Mouse (Mus musculus) embryonic facial prominence, embryonic 11.5 days (tissue): Measurements from ENCODE around the gene Junb. TPM values are rescaled to one million over a fixed set of nuclear protein-coding genes. Genes with fewer than 3 reads are reported as not detected.
A peak's percentile ranks its signal among the peaks of the same experiment; 100 is the strongest.

Experiments
- ATAC-seq: fragments of 200-750 bp; cut with Nextera tagmentation; replicated peaks from 2 replicates; pipeline ENCODE4 v1.8.0; 2017; ENCODE audit warnings: low read depth; ENCODE audit not compliant: insufficient number of reproducible peaks, low FRiP score, low TSS enrichment
- DNase-seq: peaks from one replicate; pipeline ENCODE4 v3.0.0-alpha.2; 2015; ENCODE audit warnings: low spot score
- H3K27ac ChIP-seq: fragments of 300-500 bp; sonication (generic); replicated peaks from 2 replicates; pipeline ENCODE4 v1.5.1; 2014; ENCODE audit warnings: mild to moderate bottlenecking, low read depth, low read length, control low read depth
- H3K27me3 ChIP-seq: fragments of 300-500 bp; sonication (generic); 2 replicates; pipeline ENCODE4 v1.6.1; 2014; ENCODE audit warnings: mild to moderate bottlenecking, low read length, moderate library complexity, mixed read lengths; ENCODE audit not compliant: control insufficient read depth, insufficient read depth
- H3K36me3 ChIP-seq: fragments of 300-500 bp; sonication (generic); replicated peaks from 2 replicates; pipeline ENCODE4 v1.6.1; 2014; ENCODE audit warnings: low read depth, mild to moderate bottlenecking, low read length, moderate library complexity, mixed read lengths; ENCODE audit not compliant: control insufficient read depth, insufficient read depth
- H3K4me1 ChIP-seq: fragments of 300-500 bp; sonication (generic); 2 replicates; pipeline ENCODE4 v1.6.1; 2014; ENCODE audit warnings: low read length, mixed read lengths; ENCODE audit not compliant: control insufficient read depth, insufficient read depth
- H3K4me2 ChIP-seq: fragments of 300-500 bp; sonication (generic); 2 replicates; pipeline ENCODE4 v1.6.1; 2014; ENCODE audit warnings: low read depth, mild to moderate bottlenecking, control low read depth, low read length, moderate library complexity
- H3K4me3 ChIP-seq: fragments of 300-500 bp; sonication (generic); 2 replicates; pipeline ENCODE4 v1.5.1; 2014; ENCODE audit warnings: low read depth, low read length, control low read depth
- H3K9ac ChIP-seq: fragments of 300-500 bp; sonication (generic); replicated peaks from 2 replicates; pipeline ENCODE4 v1.6.1; 2014; ENCODE audit warnings: mild to moderate bottlenecking, control low read depth, low read length
- H3K9me3 ChIP-seq: fragments of 300-500 bp; sonication (generic); replicated peaks from 2 replicates; pipeline ENCODE4 v1.6.1; 2016; ENCODE audit warnings: mild to moderate bottlenecking, low read length, inconsistent platforms, mixed read lengths; ENCODE audit not compliant: control insufficient read depth
- WGBS: fragments of 180-500 bp; shearing (Covaris S2); extraction: QIAGEN DNeasy Blood & Tissue Kit; methylation state at CpG from one replicate; pipeline ENCODE4 v1.1.7; 2014; 5-methylcytosine and 5-hydroxymethylcytosine counted together
- polyA plus RNA-seq: library from polyadenylated mRNA; unstranded; fragments of >200 nt; fragmentation: Nextera tagmentation; extraction: Ambion mirVana; gene quantifications from 2 replicates; pipeline ENCODE4 v1.2.1, GENCODE M21; 2014

Junb gene
- polyA plus RNA-seq, 1 experiment from 2014 or later = 5.4 TPM

DNA sequence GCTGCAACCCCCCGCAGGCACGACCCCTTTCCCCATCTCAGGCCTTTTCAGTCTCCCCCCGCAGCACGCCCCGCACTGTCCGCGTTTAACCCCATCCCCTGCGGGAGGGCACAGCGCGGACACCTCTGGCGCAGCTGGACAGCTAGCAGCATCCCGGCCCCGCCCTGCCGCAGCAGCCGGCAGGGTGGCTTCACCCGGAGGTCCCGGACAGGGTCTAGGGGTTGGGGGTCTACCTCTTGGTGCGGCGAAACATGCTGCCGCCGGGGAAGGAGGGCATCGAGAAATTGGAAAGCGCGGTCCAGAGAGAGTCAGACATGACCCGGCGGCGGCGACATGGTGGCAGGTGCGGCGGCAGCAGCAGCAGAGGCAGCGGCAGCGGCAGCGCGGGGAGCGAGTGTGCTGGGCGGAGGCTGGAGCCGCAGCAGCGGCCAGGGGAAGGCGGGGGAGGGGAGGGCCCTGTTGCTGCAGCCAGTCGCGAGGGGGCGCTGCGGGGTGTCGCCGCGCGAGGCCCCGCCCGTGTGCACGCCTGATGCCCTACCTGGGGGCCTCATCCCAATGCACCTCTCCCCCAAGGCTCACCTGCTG is 41.5 kb downstream of the Junb start, which contains the start of gene Mast1:
Gene Mast1, minus strand, starts transcription at position 398 of the 585 bp plus-strand sequence.
- H3K36me3 ChIP-seq = no peaks in the 10 kb centered on the region
- WGBS = under 1% methylated on average over 47 of the region's 50 CpGs
- peak; percentile 79 for DNase-seq
- H3K4me3 ChIP-seq = peak within 1 kb of the TSS; percentile 42
- no peak within 1 kb of the TSS for H3K27ac ChIP-seq
- ATAC-seq = peak; percentile 31; the same call in 1 of the 2 replicates
- H3K9me3 ChIP-seq = no peaks in the 10 kb centered on the region
- peak within 1 kb of the TSS; percentile 87 for H3K4me2 ChIP-seq
- H3K27me3 ChIP-seq = peaks cover 37% of the 10 kb centered on the region
- peaks cover 9% of the 10 kb centered on the region for H3K4me1 ChIP-seq
- peak within 1 kb of the TSS; percentile 57 for H3K9ac ChIP-seq

DNA sequence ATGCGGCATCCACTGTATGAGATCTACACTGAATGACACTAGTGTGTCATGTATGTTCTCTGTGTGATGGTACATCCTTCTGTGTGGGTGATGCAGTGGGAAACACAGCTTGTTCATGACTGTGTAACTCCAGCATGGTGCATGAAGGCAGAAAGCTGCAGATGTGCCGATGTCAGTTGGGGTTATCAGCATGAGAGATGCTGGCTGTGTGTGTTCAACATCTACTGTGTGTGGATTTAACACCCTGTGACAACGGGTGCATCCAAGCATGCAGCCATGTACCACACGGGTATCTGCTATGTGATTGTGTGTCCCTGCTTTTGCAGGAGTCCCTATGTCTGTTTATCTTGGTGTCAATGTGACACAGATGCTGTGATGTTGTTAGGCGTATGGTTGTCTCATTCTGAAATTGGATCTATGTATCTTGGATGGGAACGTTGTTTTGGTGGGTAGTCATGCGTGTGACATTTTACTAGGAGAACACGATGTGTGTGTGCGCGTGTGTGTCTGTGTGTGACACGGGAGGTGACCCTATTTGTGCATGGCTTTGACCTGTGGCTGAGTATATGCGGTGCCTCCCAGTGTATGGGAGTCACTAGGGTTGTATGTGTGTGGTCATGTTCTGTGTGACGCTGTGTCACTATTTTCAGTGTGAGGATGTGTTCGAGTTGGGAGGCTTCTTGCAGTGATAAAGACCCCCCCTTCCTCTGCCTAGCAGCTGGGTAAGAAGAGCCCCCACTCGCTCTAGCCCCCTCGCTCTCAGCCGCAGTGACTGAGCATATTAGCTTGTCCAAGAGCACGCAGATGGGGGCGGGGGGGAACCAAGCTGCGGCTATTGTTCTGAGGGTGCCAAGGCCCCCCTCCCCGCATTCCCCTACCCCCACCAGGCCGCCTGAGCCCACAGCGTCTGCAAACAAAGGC is 42.2 kb downstream of the Junb start:
- Histone ChIP-seq H3K4me1 (peaks cover 9% of the 10 kb centered on the region), H3K9ac (peak overlapping the region; percentile 57), H3K27me3 (peaks cover 37% of the 10 kb centered on the region), H3K27ac (no peak overlapping the region), H3K4me2 (peak overlapping the region; percentile 87), H3K36me3 (no peaks in the 10 kb centered on the region), H3K4me3 (peak overlapping the region; percentile 42), H3K9me3 (no peaks in the 10 kb centered on the region)
- DNase-seq (no peak), ATAC-seq (0 out of 2 replicates have a peak, but pooled peaks have one; percentile 37)
- WGBS = 22% methylated on average over 22 of the region's 23 CpGs

DNA sequence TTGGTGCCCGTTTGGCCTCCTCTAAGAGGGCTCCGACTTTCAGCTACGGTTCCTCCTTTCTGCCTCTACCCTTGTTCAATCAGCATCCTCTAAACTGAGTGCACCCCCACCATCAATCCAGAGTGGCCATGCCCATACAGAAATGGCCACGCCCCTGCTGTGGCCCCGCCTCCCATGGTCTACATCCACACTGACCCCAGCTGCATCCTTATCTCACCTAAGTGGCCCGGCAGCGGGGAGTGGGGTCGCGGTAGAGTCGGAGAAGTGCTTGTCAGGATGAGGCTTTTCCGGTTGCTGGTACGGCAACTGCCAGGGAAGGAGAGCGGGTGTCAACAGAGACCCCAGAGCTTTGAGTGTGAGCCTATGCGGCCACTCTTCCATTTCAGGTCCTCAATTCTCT is 43.0 kb downstream of the Junb start:
- Histone ChIP-seq H3K4me3 (no peak overlapping the region), H3K4me2 (peak overlapping the region; percentile 2; the same call in 1 of the 2 replicates), H3K4me1 (peaks cover 9% of the 10 kb centered on the region), H3K9ac (no peak overlapping the region), H3K27me3 (peaks cover 37% of the 10 kb centered on the region), H3K9me3 (no peaks in the 10 kb centered on the region), H3K27ac (no peak overlapping the region), H3K36me3 (no peaks in the 10 kb centered on the region)
- ATAC-seq (peak; percentile 35; the same call in 1 of the 2 replicates), DNase-seq (no peak)
- WGBS = 3% methylated on average over 14 of the region's 14 CpGs

GRCm38 (mm10) chr8:84934860-84935259 is 43.7 kb downstream of the Junb start:
- Histone ChIP-seq H3K9ac (no peak overlapping the region), H3K27ac (no peak overlapping the region)
- WGBS = 2% methylated on average over 15 of the region's 15 CpGs

DNA sequence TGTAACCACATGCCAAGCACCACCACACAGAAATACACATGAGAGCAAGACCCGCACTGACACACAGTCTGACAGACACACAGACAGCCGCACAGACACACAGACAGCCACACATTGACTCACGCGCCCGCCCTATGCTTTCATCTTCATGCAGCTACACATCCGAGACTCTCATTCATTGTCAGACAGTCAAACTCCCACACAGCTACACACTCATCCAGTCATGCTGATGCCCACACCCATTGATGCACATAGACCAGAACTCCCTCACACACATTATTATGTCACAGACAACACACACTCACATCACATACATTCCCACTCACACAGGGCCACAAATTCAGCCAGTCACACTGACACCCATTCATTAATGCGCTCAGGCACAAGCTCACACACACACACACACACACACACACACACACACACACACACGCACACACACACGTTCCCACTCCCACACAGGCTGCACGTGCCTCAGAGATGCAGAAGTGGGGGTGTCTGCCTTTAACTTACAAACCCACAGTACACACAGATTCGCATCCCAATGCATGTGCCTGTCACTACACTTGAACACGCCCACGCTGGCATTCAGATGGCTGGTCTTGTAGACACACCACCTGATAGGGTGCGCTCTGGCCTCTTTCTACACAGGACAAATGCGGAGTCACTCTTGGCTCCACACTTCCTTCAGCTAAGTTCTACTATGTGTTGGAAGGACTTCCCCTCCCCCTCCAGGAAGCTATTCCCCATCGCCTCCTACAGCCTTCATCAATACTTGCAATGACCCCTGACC is 44.6 kb downstream of the Junb start:
- peaks cover 47% of the 10 kb centered on the region for H3K27me3 ChIP-seq
- 80% methylated on average over 16 of the region's 16 CpGs for WGBS
- no peak for ATAC-seq

More at GRCm38 (mm10) chr8:84934860-84935259, 43.7 kb downstream of the Junb start:
- H3K4me3 ChIP-seq = no peak overlapping the region
- no peaks in the 10 kb centered on the region for H3K9me3 ChIP-seq
- peaks cover 9% of the 10 kb centered on the region for H3K4me1 ChIP-seq
- H3K4me2 ChIP-seq = peak overlapping the region; percentile 16
- H3K27me3 ChIP-seq = peaks cover 40% of the 10 kb centered on the region
- peak; percentile 57 for ATAC-seq
- H3K36me3 ChIP-seq = no peaks in the 10 kb centered on the region
- peak; percentile 83 for DNase-seq

DNA sequence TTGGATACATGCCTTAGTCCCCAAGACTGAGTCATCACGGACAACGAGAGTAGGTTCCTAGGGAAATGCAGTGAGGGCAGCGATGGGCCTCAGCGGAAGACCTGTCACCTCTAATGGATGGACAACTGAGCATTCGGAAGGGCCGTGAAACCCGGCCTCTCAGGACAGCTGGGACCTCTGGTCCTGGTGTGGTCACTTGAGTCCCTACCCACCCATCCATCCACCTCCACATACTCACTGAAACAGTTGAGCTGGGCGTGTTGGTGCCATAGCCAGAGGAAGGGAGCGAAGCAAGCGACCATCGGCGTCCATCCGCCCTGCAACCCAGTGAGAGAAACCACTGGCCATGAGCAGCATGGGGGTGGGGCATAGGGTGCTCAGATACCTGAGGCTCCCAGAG is 47.9 kb downstream of the Junb start:
- peaks cover 28% of the 10 kb centered on the region for H3K27me3 ChIP-seq

More for the DNA sequence above, 44.6 kb downstream of the Junb start:
- Histone ChIP-seq H3K4me1 (peaks cover 9% of the 10 kb centered on the region), H3K4me2 (no peak overlapping the region), H3K9me3 (no peaks in the 10 kb centered on the region), H3K27ac (no peak overlapping the region), H3K36me3 (no peaks in the 10 kb centered on the region), H3K9ac (no peak overlapping the region), H3K4me3 (no peak overlapping the region)
- DNase-seq = no peak

GRCm38 (mm10) chr8:84928456-84929306 is 49.8 kb downstream of the Junb start:
- DNase-seq (peak; percentile 88), ATAC-seq (peak; percentile 76)
- WGBS = 2% methylated on average over 52 of the region's 52 CpGs
- Histone ChIP-seq H3K27me3 (peaks cover 13% of the 10 kb centered on the region), H3K9me3 (no peaks in the 10 kb centered on the region), H3K36me3 (no peaks in the 10 kb centered on the region), H3K27ac (no peak overlapping the region), H3K4me1 (no peaks in the 10 kb centered on the region), H3K9ac (peak overlapping the region; percentile 25; the same call in 1 of the 2 replicates), H3K4me3 (peak overlapping the region; percentile 34), H3K4me2 (peak overlapping the region; percentile 68)

More for the DNA sequence above, 47.9 kb downstream of the Junb start:
- ATAC-seq (no peak), DNase-seq (no peak)
- Histone ChIP-seq H3K9ac (no peak overlapping the region), H3K4me3 (no peak overlapping the region), H3K36me3 (no peaks in the 10 kb centered on the region), H3K4me2 (no peak overlapping the region), H3K9me3 (no peaks in the 10 kb centered on the region), H3K27ac (no peak overlapping the region), H3K4me1 (peaks cover 5% of the 10 kb centered on the region; the same call in 1 of the 2 replicates)
- 86% methylated on average over 13 of the region's 13 CpGs for WGBS
